Mouse (Mus musculus) erythroblast, embryonic 14.5 days (primary cell): ENCODE results near the gene Lpin1.

Source experiments
- GATA1 ChIP-seq: IDR thresholded peaks from 2 replicates; pipeline ENCODE4 v1.6.1; 2012; ENCODE audit warnings: low read length, inconsistent platforms, mixed read lengths
- TAL1 ChIP-seq: IDR thresholded peaks from 3 replicates; pipeline ENCODE4 v1.6.1; 2012; ENCODE audit warnings: low read length, inconsistent platforms, mixed read lengths

GRCm38 (mm10) chr12:16562647-16563046 is 48.1 kb downstream of the Lpin1 start:
- TF ChIP-seq GATA1 (no peak), TAL1 (no peak)
